Mouse (Mus musculus): ENCODE data around the gene Mob3b. TPM values are rescaled to one million over a fixed set of nuclear protein-coding genes. Genes with fewer than 3 reads are reported as not detected.
A peak's percentile ranks its signal among the peaks of the same experiment; 100 is the strongest.
"Not testable (repeated sequence)": the region's sequence is repeated elsewhere in the genome, so short reads cannot be mapped to it uniquely, and the experiment has no call there.

Gene Mob3b
- polyA plus RNA-seq, 1 experiment: 6.7 TPM

- 57% methylated on average over 6 of the region's 6 CpGs for WGBS
- peak; percentile 31 for DNase-seq (ENCODE audit: low read depth, low spot score)
These were observed 235.0 kb downstream of the Mob3b start for GRCm38 (mm10) chr4:34922177-34922870.

- DNase-seq (ENCODE audit: low read depth, low spot score): no peak
- WGBS: 37% methylated on average over 7 of the region's 7 CpGs
These were observed 239.9 kb downstream of the Mob3b start for GRCm38 (mm10) chr4:34917400-34917799.

DNA sequence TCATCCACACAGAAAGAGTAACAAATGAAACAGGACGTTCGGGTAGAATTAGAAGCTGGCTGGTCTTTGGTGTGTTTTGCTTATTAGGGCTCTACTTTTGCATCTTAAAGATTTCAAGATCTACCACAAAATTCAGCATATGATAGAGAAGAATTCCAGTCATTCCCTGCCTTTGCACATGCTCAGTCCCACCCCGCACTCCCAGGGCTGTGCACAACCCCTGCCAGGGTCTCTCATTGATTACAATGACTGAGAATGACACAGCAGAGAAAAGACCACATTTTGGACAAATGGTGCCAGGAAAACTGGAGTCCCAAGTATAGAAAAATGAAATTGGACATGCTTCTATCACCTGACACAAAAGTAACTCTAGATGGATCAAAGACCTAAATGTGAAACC lies 245.1 kb downstream of the Mob3b start:
- DNase-seq (ENCODE audit: low read depth, low spot score): no peak
- WGBS: 80% methylated on average over 3 of the region's 3 CpGs

DNA sequence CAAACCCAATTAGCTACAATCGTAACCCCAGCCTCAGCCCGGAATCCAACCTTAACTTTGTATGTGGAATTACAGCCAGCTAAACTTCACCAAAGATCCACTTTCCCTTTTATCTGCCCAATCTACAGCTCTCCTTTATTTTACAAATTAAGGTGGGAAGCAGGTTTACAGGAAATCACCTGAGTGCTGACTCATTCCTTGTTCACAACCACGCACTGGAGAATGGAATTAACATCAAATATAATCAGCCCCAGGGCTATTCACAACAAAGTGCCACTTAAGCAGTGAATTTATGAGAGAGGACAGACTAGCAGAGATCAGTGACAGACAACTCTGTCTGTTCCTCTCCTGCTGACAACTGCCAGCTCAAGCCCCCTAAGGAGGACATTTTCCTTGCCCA lies 245.9 kb downstream of the Mob3b start:
- DNase-seq (ENCODE audit: low read depth, low spot score): no peak
- 41% methylated on average over 3 of the region's 3 CpGs for WGBS

- WGBS: 80% methylated on average over 7 of the region's 7 CpGs
- no peak for DNase-seq (ENCODE audit: low read depth, low spot score)
These were observed 249.2 kb downstream of the Mob3b start for GRCm38 (mm10) chr4:34908127-34908526.

DNA sequence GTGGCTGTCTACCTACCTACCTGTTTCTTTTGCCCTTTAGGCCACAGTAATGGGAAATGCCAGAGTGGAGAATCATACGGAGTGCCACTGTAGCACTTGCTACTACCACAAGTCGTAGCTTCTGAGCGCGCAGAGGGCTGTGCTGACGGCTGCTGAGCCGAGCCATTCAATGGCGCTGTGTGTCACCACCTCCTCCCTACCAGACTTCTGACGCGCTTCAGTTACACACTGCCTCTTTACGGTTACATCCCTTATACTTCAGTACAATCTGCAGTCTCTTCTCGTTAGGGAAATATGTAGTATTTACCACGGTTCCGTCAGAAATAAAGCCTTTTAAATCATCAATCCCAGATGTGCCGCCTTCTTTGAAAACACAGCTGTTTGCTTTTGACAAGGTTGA lies 250.3 kb downstream of the Mob3b start:
- WGBS: 68% methylated on average over 14 of the region's 14 CpGs
- DNase-seq (ENCODE audit: low read depth, low spot score): no peak

GRCm38 (mm10) chr4:34906151-34906550 lies 251.1 kb downstream of the Mob3b start:
- no peak for DNase-seq (ENCODE audit: low read depth, low spot score)
- WGBS: 56% methylated on average over 4 of the region's 4 CpGs

- no peak for DNase-seq (ENCODE audit: low read depth, low spot score)
- 84% methylated on average over 5 of the region's 5 CpGs for WGBS
These were observed 251.9 kb downstream of the Mob3b start for GRCm38 (mm10) chr4:34905396-34905795.

DNA sequence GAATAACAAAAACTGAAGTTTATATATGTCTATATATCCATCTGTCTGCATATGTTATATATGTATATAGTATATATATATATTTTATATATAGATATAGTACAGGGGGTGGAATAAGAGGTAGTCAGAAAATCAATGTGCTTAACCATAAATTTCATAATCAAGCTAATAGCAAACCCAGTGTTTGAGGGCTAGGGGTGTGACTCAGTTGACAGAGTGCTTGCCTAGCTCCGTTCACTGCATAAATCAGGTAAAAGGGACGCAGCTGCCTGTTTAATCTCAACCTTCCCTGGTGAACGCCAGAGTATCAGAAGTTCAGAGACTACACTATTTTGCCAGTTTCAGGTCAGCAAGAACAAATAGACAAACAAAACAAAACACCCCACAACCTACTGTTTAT lies 255.7 kb downstream of the Mob3b start:
- DNase-seq (ENCODE audit: low read depth, low spot score): not testable (repeated sequence)
- WGBS: 31% methylated on average over 3 of the region's 3 CpGs

DNA sequence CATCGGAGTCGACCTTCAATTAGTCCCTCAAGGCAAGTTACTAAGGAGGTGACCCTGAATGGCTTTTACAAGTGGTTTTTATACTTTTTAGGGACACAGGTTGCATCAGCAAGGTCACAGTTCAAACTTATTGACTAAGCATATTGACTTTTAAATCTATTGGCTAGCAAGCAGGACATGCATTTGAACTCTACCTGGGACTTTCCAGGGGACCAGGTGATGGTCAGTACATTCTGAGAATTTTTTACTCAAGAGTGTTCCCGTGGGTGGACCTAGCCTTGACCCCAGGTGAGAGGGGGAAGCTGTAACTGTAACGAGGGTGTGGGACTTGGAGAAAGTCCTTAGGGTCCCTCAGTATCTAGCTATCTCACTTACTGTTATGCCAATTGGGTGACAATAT lies 256.1 kb downstream of the Mob3b start:
- 42% methylated on average over 4 of the region's 4 CpGs for WGBS
- no peak for DNase-seq (ENCODE audit: low read depth, low spot score)

GRCm38 (mm10) chr4:34900155-34900554 lies 257.1 kb downstream of the Mob3b start:
- WGBS: 61% methylated on average over 9 of the region's 9 CpGs

DNA sequence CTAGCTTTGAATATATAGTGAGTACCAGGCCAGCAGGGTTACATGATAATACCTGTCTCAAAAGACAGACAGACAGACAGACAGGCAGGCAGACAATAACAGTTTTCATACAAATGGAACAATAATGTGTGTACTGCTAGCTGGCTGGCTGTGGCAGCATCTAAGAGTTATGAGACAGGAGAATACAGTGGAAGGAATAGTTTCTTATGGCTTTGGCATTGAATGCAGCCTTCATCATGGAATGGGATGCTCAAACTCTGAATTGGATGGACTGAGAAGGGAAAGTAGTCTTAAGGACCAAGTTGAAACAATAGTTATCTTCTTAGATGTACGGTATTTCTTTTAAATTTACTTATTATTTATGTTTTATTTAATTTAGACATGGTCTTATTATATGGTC lies 258.0 kb downstream of the Mob3b start:
- 90% methylated on average over 1 of the region's 1 CpGs for WGBS
- DNase-seq (ENCODE audit: low read depth, low spot score): no peak

More at GRCm38 (mm10) chr4:34900155-34900554, 257.1 kb downstream of the Mob3b start:
- no peak for DNase-seq (ENCODE audit: low read depth, low spot score)

Other genes with a start within 250 kb of the Mob3b start
- gene Ifnk, start 5.4 kb downstream of the Mob3b start, polyA plus RNA-seq (2012; rRNA removed): not detected in 2 replicates
- 4.3 and 5.0 TPM in 2 replicates for gene C9orf72, start 68.7 kb upstream of the Mob3b start, polyA plus RNA-seq (2012; rRNA removed)

Data from large intestine, adult 2 months (tissue).